Mouse (Mus musculus) MEL (cell line): ENCODE results near the gene Cldn10. TPM values are rescaled to one million over a fixed set of nuclear protein-coding genes. Genes with fewer than 3 reads are reported as not detected.

ENCODE experiments used
- DNase-seq: peaks from one replicate; pipeline ENCODE4 v3.0.0; 2011; ENCODE audit warnings: low read depth, low spot score
- H3K27ac ChIP-seq: 2 replicates; pipeline ENCODE4 v1.5.1; 2012; ENCODE audit warnings: low read depth, mild to moderate bottlenecking, control low read depth, low read length, moderate library complexity; ENCODE audit not compliant: control insufficient read depth
- H3K27me3 ChIP-seq, 2 experiments: fragments of 150-350 bp in 1 of 2; sonication (generic) in 1 of 2; 2 replicates each; pipeline ENCODE4 v1.6.1; 2012; ENCODE audit warnings: low read length in 2 of 2, mild to moderate bottlenecking in 2 of 2, improper control_type of control experiment in 1 of 2, moderate library complexity in 1 of 2; ENCODE audit not compliant: insufficient read depth in 2 of 2, control insufficient read depth in 1 of 2
- H3K36me3 ChIP-seq, 2 experiments: 2 replicates each; pipeline ENCODE4 v1.6.1; 2012 to 2014; ENCODE audit warnings: low read length in 2 of 2, improper control_type of control experiment in 1 of 2, inconsistent platforms in 1 of 2, mild to moderate bottlenecking in 1 of 2; ENCODE audit not compliant: insufficient read depth in 2 of 2, control insufficient read depth in 1 of 2
- H3K4me1 ChIP-seq, 2 experiments: fragments of 150-350 bp in 1 of 2; sonication (generic) in 1 of 2; 2 replicates each; pipeline ENCODE4 v1.6.1; 2012; ENCODE audit warnings: low read length in 2 of 2, improper control_type of control experiment in 1 of 2, mild to moderate bottlenecking in 1 of 2; ENCODE audit not compliant: insufficient read depth in 2 of 2, control insufficient read depth in 1 of 2
- H3K4me3 ChIP-seq, 2 experiments: fragments of 150-350 bp in 1 of 2; sonication (generic) in 1 of 2; 2 replicates each; pipeline ENCODE4 v1.5.1; 2012; ENCODE audit warnings: low read depth in 2 of 2, low read length in 2 of 2, mild to moderate bottlenecking in 2 of 2, moderate library complexity in 2 of 2, control low read depth in 1 of 2, improper control_type of control experiment in 1 of 2; ENCODE audit not compliant: control insufficient read depth in 1 of 2, insufficient read depth in 1 of 2
- H3K79me2 ChIP-seq: 2 replicates; pipeline ENCODE4 v1.6.1; 2012; ENCODE audit warnings: mild to moderate bottlenecking, low read length, moderate library complexity; ENCODE audit not compliant: control insufficient read depth, poor library complexity, insufficient read depth
- H3K9ac ChIP-seq: 2 replicates; pipeline ENCODE4 v1.6.1; 2012; ENCODE audit warnings: low read depth, mild to moderate bottlenecking, control low read depth, low read length, moderate library complexity; ENCODE audit not compliant: control insufficient read depth, poor library complexity, severe bottlenecking
- H3K9me3 ChIP-seq: fragments of 150-350 bp; sonication (generic); replicated peaks from 2 replicates; pipeline ENCODE4 v1.6.1; 2012; ENCODE audit warnings: mild to moderate bottlenecking, low read length, improper control_type of control experiment, moderate library complexity; ENCODE audit not compliant: insufficient read depth
- BHLHE40 ChIP-seq: IDR thresholded peaks from 2 replicates; pipeline ENCODE4 v1.6.1; 2012; ENCODE audit warnings: low read depth, mild to moderate bottlenecking, inconsistent platforms, low read length, improper control_type of control experiment, borderline replicate concordance
- CHD1 ChIP-seq: IDR thresholded peaks from 2 replicates; pipeline ENCODE4 v1.6.1; 2012; ENCODE audit warnings: low read depth, mild to moderate bottlenecking, inconsistent platforms, low read length, improper control_type of control experiment
- ELF1 ChIP-seq: IDR thresholded peaks from 2 replicates; pipeline ENCODE4 v1.6.1; 2014; ENCODE audit warnings: low read depth, mild to moderate bottlenecking, inconsistent platforms, low read length, improper control_type of control experiment, moderate library complexity
- EP300 ChIP-seq, 2 experiments: IDR thresholded peaks; 2 replicates each; pipeline ENCODE4 v1.6.1; 2011; ENCODE audit warnings: improper control_type of control experiment in 2 of 2, low read length in 2 of 2, low read depth in 1 of 2, mild to moderate bottlenecking in 1 of 2
- ETS1 ChIP-seq: IDR thresholded peaks from 2 replicates; pipeline ENCODE4 v1.6.1; 2012; ENCODE audit warnings: low read depth, mild to moderate bottlenecking, inconsistent platforms, low read length, improper control_type of control experiment, moderate library complexity
- GABPA ChIP-seq: IDR thresholded peaks from 2 replicates; pipeline ENCODE4 v1.6.1; 2012; ENCODE audit warnings: low read depth, mild to moderate bottlenecking, inconsistent platforms, low read length, improper control_type of control experiment, moderate library complexity
- HCFC1 ChIP-seq: IDR thresholded peaks from 2 replicates; pipeline ENCODE4 v1.6.1; 2012; ENCODE audit warnings: low read depth, mild to moderate bottlenecking, inconsistent platforms, low read length, improper control_type of control experiment, moderate library complexity
- KAT2A ChIP-seq: conservative IDR thresholded peaks from 2 replicates; pipeline ENCODE4 v1.6.1; 2012; ENCODE audit warnings: low read depth, low read length, improper control_type of control experiment, inconsistent platforms
- MAZ ChIP-seq: IDR thresholded peaks from 2 replicates; pipeline ENCODE4 v1.6.1; 2012; ENCODE audit warnings: low read depth, mild to moderate bottlenecking, inconsistent platforms, low read length, improper control_type of control experiment
- MEF2A ChIP-seq: IDR thresholded peaks from 2 replicates; pipeline ENCODE4 v1.6.1; 2014; ENCODE audit warnings: low read depth, mild to moderate bottlenecking, inconsistent platforms, low read length, improper control_type of control experiment; ENCODE audit not compliant: poor library complexity, insufficient replicate concordance, severe bottlenecking; ENCODE audit errors: extremely low read depth
- MXI1 ChIP-seq: IDR thresholded peaks from 2 replicates; pipeline ENCODE4 v1.6.1; 2011; ENCODE audit warnings: mild to moderate bottlenecking, low read depth, low read length, improper control_type of control experiment
- MYB ChIP-seq: IDR thresholded peaks from 2 replicates; pipeline ENCODE4 v1.6.1; 2011; ENCODE audit warnings: mild to moderate bottlenecking, low read depth, low read length, improper control_type of control experiment
- MYC ChIP-seq: IDR thresholded peaks from 2 replicates; pipeline ENCODE4 v1.6.1; 2011; ENCODE audit warnings: low read depth, mild to moderate bottlenecking, low read length, improper control_type of control experiment, moderate library complexity
- NRF1 ChIP-seq: IDR thresholded peaks from 2 replicates; pipeline ENCODE4 v1.6.1; 2014; ENCODE audit warnings: low read depth, mild to moderate bottlenecking, inconsistent platforms, low read length, improper control_type of control experiment, moderate library complexity; ENCODE audit not compliant: poor library complexity, insufficient read depth, severe bottlenecking
- POLR2AphosphoS2 ChIP-seq: IDR thresholded peaks from 2 replicates; pipeline ENCODE4 v1.6.1; 2011; ENCODE audit warnings: low read length, improper control_type of control experiment
- POLR2AphosphoS5 ChIP-seq: IDR thresholded peaks from 2 replicates; pipeline ENCODE4 v1.6.1; 2012; ENCODE audit warnings: low read depth, borderline replicate concordance, mild to moderate bottlenecking, inconsistent platforms, low read length, moderate library complexity, mixed read lengths
- RCOR1 ChIP-seq: IDR thresholded peaks from 2 replicates; pipeline ENCODE4 v1.6.1; 2012; ENCODE audit warnings: low read depth, mild to moderate bottlenecking, inconsistent platforms, low read length, improper control_type of control experiment
- SIN3A ChIP-seq: IDR thresholded peaks from 2 replicates; pipeline ENCODE4 v1.6.1; 2012; ENCODE audit warnings: low read length, improper control_type of control experiment, inconsistent platforms
- TAL1 ChIP-seq: IDR thresholded peaks from 2 replicates; pipeline ENCODE4 v1.6.1; 2012; ENCODE audit warnings: mild to moderate bottlenecking, inconsistent platforms, low read length, moderate library complexity, mixed read lengths
- TCF12 ChIP-seq: IDR thresholded peaks from 2 replicates; pipeline ENCODE4 v1.6.1; 2014; ENCODE audit warnings: low read depth, mild to moderate bottlenecking, inconsistent platforms, low read length, improper control_type of control experiment, moderate library complexity
- UBTF ChIP-seq: IDR thresholded peaks from 2 replicates; pipeline ENCODE4 v1.6.1; 2012; ENCODE audit warnings: low read depth, mild to moderate bottlenecking, inconsistent platforms, low read length, improper control_type of control experiment, moderate library complexity, borderline replicate concordance; ENCODE audit not compliant: insufficient read depth
- USF2 ChIP-seq, 2 experiments: IDR thresholded peaks; 2 replicates each; pipeline ENCODE4 v1.6.1; 2011 to 2012; ENCODE audit warnings: improper control_type of control experiment in 2 of 2, low read length in 2 of 2, borderline replicate concordance in 1 of 2, inconsistent platforms in 1 of 2, low read depth in 1 of 2, mild to moderate bottlenecking in 1 of 2; ENCODE audit not compliant: insufficient read depth in 1 of 2
- ZC3H11A ChIP-seq: IDR thresholded peaks from 2 replicates; pipeline ENCODE4 v1.6.1; 2012; ENCODE audit warnings: low read depth, mild to moderate bottlenecking, inconsistent platforms, low read length, improper control_type of control experiment
- ZKSCAN1 ChIP-seq: IDR thresholded peaks from 2 replicates; pipeline ENCODE4 v1.6.1; 2012; ENCODE audit warnings: low read depth, mild to moderate bottlenecking, inconsistent platforms, low read length, improper control_type of control experiment, moderate library complexity
- ZMIZ1 ChIP-seq: IDR thresholded peaks from 2 replicates; pipeline ENCODE4 v1.6.1; 2012; ENCODE audit warnings: low read depth, mild to moderate bottlenecking, inconsistent platforms, low read length, improper control_type of control experiment, moderate library complexity
- ZNF384 ChIP-seq: IDR thresholded peaks from 2 replicates; pipeline ENCODE4 v1.6.1; 2012; ENCODE audit warnings: low read depth, mild to moderate bottlenecking, inconsistent platforms, low read length, improper control_type of control experiment
- polyA plus RNA-seq, 2 experiments: library from polyadenylated mRNA; stranded (reverse) in 1 of 2; unstranded in 1 of 2; fragments of >175 nt in 1 of 2; fragments of >200 nt in 1 of 2; gene quantifications; 2 replicates each; pipeline versions ENCODE4 v1.2.1 to v1.2.4; 2012; ENCODE audit warnings: low replicate concordance in 2 of 2, low read depth in 1 of 2; ENCODE audit not compliant: insufficient read length in 2 of 2, insufficient read depth in 1 of 2, missing spikeins in 1 of 2
- total RNA-seq: library from RNA; depleted of rRNA; stranded (reverse); fragments of 300-350 nt; gene quantifications from 2 replicates; pipeline ENCODE4 v1.2.3, GENCODE M21; 2012

Cldn10 gene
- total and polyA plus RNA-seq, 3 experiments: 0.17 TPM; not detected in 2

GRCm38 (mm10) chr14:118765951-118766350, 21.8 kb upstream of the Cldn10 start:
- Histone ChIP-seq H3K9me3 (no peaks in the 10 kb centered on the region), H3K79me2 (no peaks in the 10 kb centered on the region), H3K4me1 (peaks cover 0 to 4% of the 10 kb centered on the region in 2 experiments; a peak in 2 of 4 replicates), H3K27me3 (no peaks in the 10 kb centered on the region), H3K27ac (no peak overlapping the region), H3K4me3 (no peak overlapping the region)
- no peak for DNase-seq
- TF ChIP-seq POLR2AphosphoS5 (no peak), MYC (no peak), NRF1 (no peak), ZC3H11A (no peak), USF2 (IDR thresholded peaks at IDR 0.05; ENCODE audit: borderline replicate concordance in 1 of 2, insufficient read depth in 1 of 2, low read depth in 1 of 2, low read length in 2 of 2) (no peak), POLR2AphosphoS2 (no peak), TAL1 (no peak), ETS1 (no peak), MAZ (no peak), MYB (no peak), ZMIZ1 (no peak), EP300 (IDR thresholded peaks at IDR 0.05; ENCODE audit: low read depth in 1 of 2, low read length in 2 of 2) (no peak), GABPA (no peak), MEF2A (no peak), UBTF (no peak), ZNF384 (no peak), ELF1 (no peak)
- TF ChIP-seq, all 39 proteins: peak for 0
- H3K9ac ChIP-seq: no peak overlapping the region
- no peaks in the 10 kb centered on the region for H3K36me3 ChIP-seq

DNA sequence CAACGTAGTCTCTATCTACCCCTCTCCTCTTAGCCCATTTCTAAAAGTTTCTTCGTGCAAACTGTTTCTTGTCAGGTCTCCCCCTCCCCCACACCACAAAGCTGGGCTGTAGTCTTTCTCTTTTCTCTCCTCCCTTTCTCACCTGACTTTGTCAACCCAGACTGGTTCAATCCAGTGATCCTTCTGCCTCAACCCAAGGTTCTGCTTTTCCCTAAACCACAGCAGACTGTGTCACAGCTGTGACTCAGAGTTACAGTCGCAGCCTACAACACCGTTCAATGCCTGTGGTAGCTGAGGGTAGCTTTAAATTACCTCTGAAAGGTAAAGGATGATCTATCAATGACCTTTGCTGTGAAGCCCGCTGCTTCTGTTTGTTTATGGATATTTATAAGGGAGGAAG, 21.3 kb upstream of the Cldn10 start:
- Histone ChIP-seq H3K79me2 (no peaks in the 10 kb centered on the region), H3K27me3 (no peaks in the 10 kb centered on the region), H3K4me1 (peaks cover 0 to 4% of the 10 kb centered on the region in 2 experiments; a peak in 2 of 4 replicates), H3K9ac (no peak overlapping the region), H3K36me3 (no peaks in the 10 kb centered on the region), H3K9me3 (no peaks in the 10 kb centered on the region), H3K4me3 (no peak overlapping the region), H3K27ac (no peak overlapping the region)
- TF ChIP-seq POLR2AphosphoS2 (no peak), ZKSCAN1 (no peak), BHLHE40 (no peak), SIN3A (no peak), TCF12 (no peak), ZNF384 (no peak), ETS1 (no peak), MXI1 (no peak), KAT2A (no peak), CHD1 (no peak), RCOR1 (no peak), GABPA (no peak), HCFC1 (no peak)
- no peak for DNase-seq
